Mouse (Mus musculus) brain, embryonic 14.5 days (tissue): ENCODE measurements around the gene Gpn2.

ENCODE experiments used
- CTCF ChIP-seq: fragments of 200-500 bp; IDR thresholded peaks from 2 replicates; pipeline ENCODE4 v1.5.1; 2012; ENCODE audit warnings: inconsistent platforms, mild to moderate bottlenecking, moderate library complexity, borderline replicate concordance; ENCODE audit not compliant: insufficient read depth, insufficient read length; ENCODE audit errors: extremely low read depth
- POLR2A ChIP-seq: fragments of 200-500 bp; IDR thresholded peaks from 2 replicates; pipeline ENCODE4 v1.6.1; 2012; ENCODE audit warnings: mild to moderate bottlenecking, inconsistent platforms, borderline replicate concordance; ENCODE audit not compliant: poor library complexity, insufficient read depth, insufficient read length, severe bottlenecking; ENCODE audit errors: extremely low read depth

DNA sequence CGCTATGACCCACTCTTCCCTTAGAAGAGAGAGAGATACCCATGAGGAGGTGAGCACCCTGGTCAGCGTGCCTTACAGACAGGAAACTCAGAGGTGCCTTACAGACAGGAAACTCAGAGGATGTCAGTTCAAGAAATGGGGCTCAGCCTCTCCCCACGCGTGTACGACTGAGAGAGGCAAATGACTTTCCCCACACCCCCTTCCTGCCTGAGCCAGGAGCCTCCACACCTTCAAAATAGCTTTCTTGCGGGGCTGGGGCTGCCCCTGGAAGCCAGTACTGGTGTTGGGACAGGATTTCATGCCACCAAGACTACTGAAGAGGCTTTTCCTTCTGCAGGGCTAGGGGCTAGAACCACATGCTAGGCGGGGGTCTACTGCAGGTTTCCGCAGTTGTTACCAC lies 36.5 kb downstream of the Gpn2 start:
- TF ChIP-seq CTCF (no peak), POLR2A (no peak)
